Mouse (Mus musculus): ENCODE measurements around the gene Nadk.

DNA sequence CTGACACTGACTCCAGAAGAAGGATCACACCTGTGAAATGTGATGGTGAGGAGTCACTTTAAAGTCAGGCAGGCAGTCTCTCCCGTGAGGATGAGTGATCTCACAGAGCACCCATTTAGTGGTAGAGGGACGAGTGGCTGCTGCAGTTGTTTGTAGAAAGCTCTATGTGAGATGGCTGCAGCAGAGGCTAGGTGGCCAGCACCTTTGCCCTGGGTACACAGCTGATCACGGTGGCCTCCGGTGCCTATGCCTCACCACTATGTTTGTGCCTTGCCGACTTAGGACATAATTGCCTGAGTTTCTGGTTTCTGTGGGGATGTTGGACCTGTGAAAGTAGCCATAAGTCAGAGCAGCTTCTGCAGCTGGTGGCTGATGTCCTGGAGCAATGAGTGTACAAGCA, 15.6 kb downstream of the Nadk start:
- TF ChIP-seq CTCF (IDR thresholded peaks at IDR 0.05; ENCODE audit: borderline replicate concordance, extremely low read depth, insufficient read depth, insufficient read length) (no peak), POLR2A (IDR thresholded peaks at IDR 0.05; ENCODE audit: borderline replicate concordance, extremely low read depth, insufficient read depth, insufficient read length, poor library complexity, severe bottlenecking) (no peak)
